Mouse (Mus musculus): ENCODE measurements around the gene Wdsub1. TPM values are rescaled to one million over a fixed set of nuclear protein-coding genes. Genes with fewer than 3 reads are reported as not detected.

The Wdsub1 gene
- total RNA-seq, 2 experiments from 2014 or later = 6.3 to 9.2 TPM

DNA sequence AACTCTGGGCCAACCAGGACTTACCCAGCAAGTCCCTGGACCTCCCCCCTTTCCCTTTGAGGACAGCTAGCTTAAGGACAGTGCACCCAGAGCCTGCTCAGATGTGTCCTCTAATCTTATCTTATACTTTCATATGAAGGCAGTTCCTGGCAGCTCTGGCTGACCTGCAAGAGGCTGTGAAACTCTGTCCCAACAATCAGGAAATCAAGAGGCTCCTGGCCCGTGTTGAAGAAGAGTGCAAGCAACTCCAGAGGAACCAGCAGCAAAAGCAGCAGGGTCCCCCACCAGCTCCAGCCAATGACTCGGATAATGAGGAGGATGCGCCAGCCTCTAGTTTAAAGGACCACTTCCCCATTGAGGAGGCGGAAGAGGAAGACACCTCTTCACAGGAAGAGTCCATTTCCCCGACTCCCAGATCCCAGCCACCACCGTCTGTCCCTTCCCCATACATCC lies 39.8 kb downstream of the Wdsub1 start:
- ATAC-seq (replicated peaks; ENCODE audit: poor library complexity, severe bottlenecking) = peak; percentile 59

DNA sequence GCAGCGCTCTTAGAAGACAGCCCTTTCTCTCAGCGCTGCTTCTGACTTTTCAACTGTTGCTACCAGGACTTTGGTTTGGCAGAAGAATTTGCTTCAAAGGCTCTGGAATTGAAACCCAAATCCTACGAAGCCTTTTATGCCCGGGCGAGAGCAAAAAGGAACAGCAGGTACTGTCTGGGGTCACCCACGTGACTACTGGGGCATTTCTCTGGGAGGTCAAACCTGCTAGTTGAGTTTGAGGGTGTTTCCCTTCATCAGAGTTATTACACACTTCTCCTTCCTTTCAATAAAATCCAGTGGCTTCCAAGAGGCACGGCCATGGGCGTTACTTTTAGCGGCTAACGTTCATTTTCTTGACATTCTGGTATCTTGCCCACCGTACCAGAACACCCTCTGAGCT lies 40.4 kb downstream of the Wdsub1 start:
- no peak for ATAC-seq (replicated peaks; ENCODE audit: poor library complexity, severe bottlenecking)

DNA sequence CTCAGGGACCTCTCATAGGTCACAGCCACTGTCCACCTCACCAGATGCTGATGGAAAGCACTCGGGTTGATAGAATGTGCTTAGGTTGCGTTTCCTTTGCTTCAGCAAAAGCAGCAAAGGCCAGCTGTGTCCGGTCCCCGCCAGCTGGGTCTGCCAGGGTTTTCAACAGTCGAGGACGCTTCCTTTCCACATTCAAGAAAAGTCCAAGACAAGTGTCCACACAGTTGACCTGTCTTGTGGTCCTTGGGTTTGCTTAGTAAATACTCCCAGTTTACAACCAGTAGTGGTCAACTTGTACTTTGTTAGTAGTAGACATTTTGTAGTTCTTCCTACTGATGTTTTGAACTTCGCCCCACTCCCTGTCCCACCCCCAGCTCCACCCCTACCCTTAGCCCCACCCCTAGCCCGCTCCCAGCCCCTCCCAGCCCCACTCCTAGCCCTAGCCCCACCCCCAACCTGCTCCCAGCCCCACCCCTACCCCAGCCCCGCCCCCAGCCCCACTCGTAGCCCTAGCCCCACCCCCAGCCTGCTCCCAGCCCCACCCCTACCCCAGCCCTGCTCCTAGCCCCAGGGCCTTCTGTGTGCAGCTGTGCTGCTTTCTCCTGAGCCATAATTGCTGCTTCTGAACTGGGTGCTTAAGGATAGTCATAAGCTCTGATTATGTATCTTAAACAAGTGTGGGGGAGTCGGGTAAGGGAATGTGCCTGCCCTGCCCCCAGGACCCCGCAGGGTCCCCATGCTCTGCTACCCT lies 41.0 kb downstream of the Wdsub1 start:
- ATAC-seq (replicated peaks; ENCODE audit: poor library complexity, severe bottlenecking) = peak; percentile 37; the same call in 1 of the 2 replicates

DNA sequence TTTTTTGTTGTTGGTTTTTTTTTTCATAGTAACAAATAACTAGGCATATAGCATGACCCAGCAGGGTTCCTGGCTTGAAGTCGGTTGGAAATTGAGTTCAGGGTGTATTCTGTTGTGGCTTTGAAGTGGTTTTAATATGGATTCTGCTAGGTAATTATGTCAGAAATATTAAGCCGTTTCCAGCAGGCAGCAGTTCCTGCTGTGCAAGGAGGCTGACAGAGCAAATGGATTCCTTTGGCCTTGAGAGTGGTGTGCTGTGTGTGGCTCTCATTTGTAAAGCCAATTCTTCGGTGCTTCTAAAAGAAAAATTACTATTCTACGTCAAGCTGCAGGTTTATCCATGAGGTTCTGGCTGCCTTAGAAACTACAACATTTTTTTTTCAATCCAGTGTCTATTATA lies 42.2 kb downstream of the Wdsub1 start:
- ATAC-seq (replicated peaks; ENCODE audit: poor library complexity, severe bottlenecking) = no peak

DNA sequence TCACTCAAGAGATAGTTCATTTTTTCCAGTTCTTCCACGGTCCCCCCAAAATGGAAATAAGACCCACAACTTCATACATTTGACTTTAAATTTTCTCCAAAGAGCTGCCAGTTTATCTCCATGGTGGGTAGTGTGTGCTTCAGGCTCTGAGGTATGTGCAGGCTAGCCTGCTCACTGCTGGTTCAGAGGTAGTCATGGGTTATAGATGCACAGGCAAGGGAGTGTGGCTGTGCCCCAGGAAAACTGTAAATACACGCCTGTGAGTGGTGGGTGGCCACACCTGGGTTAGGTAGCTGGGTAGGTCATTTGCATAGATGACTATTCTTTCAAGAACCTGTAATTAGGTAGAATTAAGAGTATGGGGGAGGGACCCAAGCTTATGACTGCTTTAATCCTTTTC lies 42.6 kb downstream of the Wdsub1 start:
- no peak for ATAC-seq (replicated peaks; ENCODE audit: poor library complexity, severe bottlenecking)

DNA sequence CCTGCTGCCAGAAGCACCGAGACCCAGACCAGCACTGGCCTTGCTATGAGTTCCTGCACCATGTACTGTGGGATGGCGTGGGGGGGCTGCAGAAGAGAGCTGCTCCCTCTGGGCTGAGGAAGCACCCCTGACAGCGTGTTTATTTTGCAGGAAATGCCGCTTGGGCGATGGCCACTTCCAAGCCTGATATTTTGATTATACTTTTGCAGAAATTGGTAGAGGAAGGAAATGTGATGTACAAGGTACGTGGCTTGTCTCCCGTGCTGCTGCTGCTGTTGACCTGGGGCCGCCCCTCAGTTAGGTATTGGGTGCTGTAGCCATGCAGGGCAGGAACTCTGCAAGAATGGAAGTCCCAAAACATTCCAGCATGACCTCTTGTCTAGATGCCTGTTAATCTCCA lies 43.6 kb downstream of the Wdsub1 start:
- no peak for ATAC-seq (replicated peaks; ENCODE audit: poor library complexity, severe bottlenecking)

DNA sequence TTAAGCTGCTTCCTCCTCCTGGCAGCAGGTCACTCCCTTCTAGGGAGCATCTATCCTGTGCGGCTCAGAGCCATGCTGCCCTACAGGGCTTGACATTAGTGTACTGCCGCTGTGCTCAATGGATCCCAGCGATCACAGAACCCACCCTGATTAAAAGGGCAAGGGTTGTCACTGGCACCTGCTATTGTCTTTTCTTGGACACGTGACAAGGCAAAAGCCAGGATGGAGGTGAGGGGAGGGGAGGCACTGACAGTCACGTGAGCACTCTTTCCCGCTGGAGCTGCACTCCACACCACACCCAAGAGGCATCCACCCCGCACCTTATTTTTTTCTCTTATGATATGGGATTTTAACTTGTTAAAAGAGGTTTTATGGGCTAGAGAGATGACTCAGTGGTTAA lies 50.6 kb downstream of the Wdsub1 start:
- ATAC-seq (replicated peaks; ENCODE audit: poor library complexity, severe bottlenecking) = no peak

DNA sequence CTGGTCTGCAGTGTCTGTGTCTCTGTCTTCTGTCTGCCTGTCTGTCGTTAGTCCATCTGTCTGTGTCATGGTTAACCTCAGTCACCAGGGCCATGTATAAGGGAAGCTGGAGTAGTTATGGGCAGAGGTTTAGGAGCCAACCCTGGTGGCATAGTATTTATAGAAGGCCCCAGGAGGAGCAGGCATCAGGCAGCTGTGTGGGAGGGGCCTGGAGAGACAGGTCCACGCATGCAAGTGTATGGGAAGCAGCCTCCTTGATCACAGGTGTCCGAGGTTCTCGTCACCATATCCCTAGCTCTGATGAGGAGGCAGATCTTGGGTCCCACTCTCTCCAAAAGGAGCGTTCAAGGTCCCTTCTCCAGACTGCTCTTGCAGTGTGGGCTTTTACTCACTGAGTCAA lies 51.5 kb downstream of the Wdsub1 start:
- ATAC-seq (replicated peaks; ENCODE audit: poor library complexity, severe bottlenecking) = no peak

DNA sequence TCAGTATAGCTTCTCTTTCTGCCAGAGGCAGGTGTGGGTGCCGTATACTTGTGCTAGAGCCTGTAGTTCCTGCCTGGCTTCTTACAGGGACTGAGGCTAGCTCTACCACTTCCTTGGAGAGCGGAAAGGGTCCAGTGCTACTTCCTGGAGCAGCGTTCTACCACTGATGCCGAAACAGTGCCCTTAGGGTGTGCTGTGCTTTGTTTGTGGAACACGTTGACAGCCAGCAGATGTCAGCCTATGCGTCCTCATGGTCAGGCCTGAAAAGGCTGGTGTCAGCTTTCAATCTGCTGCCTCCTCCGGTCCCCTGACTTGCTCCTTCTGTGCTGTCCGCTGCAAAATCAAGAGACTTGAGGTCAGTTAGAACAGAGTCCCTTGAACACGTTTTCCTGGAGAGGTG lies 52.2 kb downstream of the Wdsub1 start:
- ATAC-seq (replicated peaks; ENCODE audit: poor library complexity, severe bottlenecking) = no peak

DNA sequence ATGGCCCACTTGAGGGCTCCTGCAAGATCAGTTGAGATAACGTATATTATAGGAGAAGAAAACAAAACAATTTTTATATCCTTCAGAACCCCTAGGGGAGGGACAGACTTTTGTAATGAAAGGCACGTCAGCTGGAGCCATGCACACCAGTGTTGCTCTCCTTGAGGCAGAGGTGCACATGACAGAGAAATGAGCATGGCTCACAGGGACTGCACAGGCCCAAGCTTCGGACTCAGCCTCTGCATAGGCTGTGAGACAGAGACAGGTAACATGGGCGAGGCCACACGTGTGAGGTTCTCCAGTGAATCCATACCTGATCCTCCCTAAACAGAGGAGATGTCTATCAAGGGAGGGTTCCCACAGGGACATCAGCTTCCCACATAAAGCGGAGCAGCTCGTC lies 52.7 kb downstream of the Wdsub1 start:
- ATAC-seq (replicated peaks; ENCODE audit: poor library complexity, severe bottlenecking) = no peak

DNA sequence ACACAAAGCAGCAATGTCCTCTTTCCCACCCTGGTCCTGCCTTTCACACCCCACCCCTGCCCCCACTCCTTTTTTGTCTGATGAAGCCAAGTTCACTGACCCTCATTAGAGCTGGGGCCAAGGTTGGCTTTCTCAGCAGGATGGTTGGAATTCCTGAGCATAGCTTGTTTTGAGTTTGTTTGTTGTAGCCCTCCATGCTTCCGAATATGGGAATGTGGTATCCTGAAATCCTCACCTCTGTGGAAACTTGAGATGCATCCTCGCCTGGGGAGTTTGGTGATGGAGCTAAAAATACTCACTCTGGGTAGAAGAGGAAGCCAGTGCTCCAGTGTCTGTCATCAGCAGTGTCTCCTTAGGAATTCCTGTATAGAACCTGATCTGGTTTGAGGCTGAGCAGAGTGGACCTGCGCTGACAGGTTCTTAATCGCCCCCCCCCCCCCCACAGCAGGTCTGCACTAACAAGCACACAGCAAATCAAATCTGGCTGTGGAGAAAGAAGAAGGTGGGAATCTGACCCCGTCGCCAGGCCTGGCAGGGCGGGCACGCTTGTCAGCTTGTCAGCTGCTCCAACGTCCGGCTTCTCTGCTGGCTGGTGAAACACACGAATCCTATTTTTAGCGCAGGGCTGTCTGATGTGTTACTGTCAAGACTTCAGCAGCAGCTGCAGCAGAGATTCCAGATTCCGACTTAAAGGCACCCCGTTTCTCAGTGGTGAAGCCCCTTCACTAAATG lies 53.4 kb downstream of the Wdsub1 start:
- ATAC-seq (replicated peaks; ENCODE audit: poor library complexity, severe bottlenecking) = no peak

DNA sequence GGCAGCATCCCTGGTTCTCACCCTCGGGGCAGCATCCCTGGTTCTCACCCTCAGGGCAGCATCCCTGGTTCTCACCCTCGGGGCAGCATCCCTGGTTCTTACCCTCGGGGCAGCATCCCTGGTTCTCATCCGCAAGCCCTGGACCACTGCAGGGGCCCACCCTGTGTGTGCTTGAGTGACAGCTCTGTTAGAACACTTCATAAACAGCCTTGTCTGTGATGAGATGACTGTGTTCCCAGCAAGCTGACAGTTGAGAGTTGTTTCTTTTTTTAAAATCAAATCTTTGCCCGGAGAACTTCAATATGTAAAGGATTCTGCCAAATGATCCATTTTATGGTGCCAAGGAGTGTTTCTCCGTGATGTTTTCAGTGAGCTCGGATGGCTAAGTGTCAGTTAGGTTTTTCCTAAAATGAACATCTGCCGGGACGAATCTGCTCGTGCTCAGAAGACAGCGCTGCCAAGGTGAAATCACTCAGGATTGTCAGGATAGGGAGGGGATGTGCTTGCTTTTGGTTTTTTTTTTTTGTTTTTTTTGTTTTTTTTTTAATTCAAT lies 54.2 kb downstream of the Wdsub1 start:
- ATAC-seq (replicated peaks; ENCODE audit: poor library complexity, severe bottlenecking) = no peak

DNA sequence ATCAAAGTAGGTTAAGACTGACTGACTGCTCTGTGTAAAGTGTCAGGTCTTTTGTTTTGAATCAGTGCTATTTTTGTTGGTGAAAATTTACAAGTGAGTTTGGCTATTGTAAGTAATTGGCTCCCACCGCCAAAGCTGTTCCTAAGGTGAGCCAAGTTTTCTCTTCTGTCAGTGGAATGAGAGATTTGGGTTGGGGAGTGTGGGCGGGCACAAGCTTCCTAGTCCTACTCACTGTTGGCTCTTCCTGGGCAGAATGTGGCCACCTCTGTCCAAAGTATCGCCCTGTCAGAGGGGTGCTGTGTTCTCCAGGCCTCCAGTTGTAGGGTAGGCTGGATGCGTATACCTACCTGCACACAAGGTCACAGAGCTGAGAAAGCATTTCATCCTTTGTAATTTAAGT lies 57.0 kb downstream of the Wdsub1 start:
- no peak for ATAC-seq (replicated peaks; ENCODE audit: poor library complexity, severe bottlenecking)

DNA sequence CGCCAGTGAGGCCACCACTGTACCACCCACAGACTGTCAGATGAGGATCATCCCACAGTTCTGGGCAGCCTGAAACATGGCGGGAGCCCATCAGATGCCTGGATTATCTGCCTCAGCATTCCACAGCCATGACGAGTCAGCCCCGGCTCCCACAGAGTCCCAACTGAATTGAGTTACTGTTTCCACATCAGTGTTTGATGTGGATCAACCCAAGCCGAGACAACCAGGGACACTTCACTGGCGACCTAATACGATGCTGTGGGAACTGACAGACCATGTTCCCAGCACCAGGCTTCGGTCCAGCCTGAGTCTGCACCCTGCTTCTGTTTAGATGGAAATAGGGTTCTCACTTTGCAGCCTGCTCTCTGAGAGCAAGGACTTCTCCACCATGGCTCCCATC lies 58.1 kb downstream of the Wdsub1 start:
- no peak for ATAC-seq (replicated peaks; ENCODE audit: poor library complexity, severe bottlenecking)

DNA sequence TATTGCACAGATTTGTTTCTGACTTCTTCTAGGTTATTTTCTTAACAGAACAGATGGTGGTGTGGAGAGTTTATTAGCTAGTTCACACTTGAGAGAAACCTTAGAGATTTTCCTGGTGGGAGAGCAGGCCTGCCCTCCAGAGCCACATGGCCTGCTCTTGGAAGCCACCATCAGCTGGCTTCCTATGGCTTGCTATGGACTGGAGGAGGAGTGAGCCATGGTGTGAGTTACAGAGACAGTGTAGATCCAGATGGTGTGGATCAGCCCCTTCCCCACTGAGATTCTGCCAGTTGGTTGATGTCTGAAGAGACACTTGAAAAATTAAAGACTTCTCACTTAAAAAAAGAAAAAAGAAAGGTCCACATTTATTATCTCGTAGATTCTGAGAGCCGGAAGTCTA lies 61.3 kb downstream of the Wdsub1 start:
- ATAC-seq (replicated peaks; ENCODE audit: poor library complexity, severe bottlenecking) = no peak

DNA sequence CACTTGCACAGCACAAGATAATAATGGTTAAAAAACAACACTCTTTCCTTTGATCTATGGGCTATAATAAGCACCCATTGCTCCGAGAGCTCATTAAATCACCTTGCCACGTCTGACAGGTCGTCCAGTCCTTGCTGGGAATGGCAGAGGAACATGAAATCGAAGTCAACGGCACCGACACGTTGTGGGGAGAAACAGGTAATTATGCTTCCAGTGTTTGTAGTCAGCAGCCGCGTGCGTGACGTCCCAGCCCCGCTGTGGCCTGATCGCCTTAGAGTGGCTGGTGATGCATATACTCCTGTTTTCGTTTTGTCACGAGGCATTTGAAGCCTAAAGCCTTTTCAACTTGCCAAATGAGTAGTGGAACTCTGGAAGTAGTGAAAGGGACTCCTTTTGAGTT lies 62.3 kb downstream of the Wdsub1 start:
- ATAC-seq (replicated peaks; ENCODE audit: poor library complexity, severe bottlenecking) = no peak

DNA sequence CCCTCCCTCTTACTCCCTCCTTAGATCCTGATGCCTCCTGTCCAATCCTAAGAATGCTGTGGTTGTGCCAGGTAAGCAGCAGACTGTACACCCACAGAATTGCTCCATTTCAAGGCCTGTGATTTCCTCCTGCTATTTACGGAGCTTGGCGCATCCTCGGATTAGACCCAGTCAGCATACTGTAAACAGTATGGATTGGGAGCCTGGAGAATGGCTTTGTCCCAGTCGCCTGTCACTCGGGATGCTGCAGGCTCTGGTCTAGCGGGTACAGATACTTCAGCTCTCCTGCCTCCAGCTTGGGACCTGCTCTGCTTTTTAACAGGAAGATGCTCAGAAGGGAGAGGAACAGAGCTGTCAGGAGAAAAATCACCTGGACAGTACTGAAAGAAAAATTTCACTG lies 63.0 kb downstream of the Wdsub1 start:
- no peak for ATAC-seq (replicated peaks; ENCODE audit: poor library complexity, severe bottlenecking)

DNA sequence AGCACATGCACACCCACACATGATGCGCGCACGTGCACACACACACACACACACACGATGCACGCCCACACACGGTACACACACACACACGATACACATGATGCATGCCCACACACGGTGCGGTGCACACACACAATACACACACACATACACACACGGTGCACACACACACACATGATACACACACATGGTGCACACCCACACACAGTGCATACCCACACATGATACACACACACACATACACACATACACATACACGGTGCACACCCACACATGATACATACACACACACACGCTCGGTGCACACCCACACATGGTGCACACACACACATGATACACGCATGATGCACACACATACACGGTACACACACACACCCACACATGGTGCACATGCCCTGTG lies 63.7 kb downstream of the Wdsub1 start:
- ATAC-seq (replicated peaks; ENCODE audit: poor library complexity, severe bottlenecking) = no peak

DNA sequence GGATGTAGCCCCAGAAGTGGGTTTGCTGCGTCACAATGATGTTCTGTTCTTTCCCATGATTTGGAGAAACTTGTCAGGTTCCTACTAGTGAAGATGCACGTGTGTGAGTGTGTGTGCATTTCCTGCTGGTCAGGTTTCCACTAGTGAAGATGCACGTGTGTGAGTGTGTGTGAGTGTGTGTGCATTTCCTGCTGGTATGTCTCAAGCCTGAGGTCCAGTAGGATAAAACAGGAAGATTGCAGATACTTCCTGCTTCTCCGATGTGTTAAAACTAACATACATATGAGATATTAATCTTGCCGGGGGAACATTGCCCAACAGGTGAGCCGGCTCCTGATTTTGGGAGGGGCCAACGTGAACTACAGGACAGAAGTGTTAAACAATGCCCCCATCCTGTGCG lies 67.4 kb downstream of the Wdsub1 start:
- peak; percentile 78 for ATAC-seq (replicated peaks; ENCODE audit: poor library complexity, severe bottlenecking)

DNA sequence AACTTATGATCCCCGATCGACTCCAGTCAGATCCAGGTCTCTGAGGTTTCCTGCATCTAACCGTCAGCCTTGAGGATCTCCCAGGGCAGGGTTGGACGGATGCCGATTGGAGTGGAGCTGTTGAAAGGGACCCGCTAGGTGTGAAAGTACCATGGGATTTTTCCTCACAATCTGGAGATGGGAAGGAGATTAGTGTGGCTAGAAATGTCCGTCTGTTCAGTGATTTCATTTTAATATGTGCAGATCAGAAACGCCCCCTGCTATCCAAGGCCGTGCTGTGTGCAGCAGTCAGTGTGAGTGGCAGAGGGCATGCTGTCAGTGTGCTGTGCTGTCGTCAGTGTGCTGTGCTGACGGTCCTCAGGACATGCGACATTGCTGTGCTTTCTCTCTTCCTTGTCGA lies 68.9 kb downstream of the Wdsub1 start:
- ATAC-seq (replicated peaks; ENCODE audit: poor library complexity, severe bottlenecking) = no peak

DNA sequence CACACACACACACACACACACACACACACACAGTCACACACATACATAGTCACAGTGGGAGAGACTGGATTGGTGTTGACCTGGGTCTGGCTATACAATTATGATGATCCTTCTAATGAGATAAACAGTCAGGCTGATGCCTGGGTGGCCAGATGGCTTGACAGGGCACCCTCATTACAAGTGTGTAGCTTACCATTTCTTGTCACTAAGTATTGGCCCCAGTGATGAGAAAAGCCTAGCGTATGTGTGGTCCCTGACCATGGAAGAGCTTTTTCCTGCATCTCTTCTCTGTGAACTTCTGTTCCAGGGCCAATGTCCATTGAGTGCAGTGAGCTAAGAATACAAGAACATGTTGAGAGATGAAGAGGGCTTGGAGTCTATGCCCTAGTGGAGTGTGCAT lies 69.8 kb downstream of the Wdsub1 start:
- ATAC-seq (replicated peaks; ENCODE audit: poor library complexity, severe bottlenecking) = no peak

DNA sequence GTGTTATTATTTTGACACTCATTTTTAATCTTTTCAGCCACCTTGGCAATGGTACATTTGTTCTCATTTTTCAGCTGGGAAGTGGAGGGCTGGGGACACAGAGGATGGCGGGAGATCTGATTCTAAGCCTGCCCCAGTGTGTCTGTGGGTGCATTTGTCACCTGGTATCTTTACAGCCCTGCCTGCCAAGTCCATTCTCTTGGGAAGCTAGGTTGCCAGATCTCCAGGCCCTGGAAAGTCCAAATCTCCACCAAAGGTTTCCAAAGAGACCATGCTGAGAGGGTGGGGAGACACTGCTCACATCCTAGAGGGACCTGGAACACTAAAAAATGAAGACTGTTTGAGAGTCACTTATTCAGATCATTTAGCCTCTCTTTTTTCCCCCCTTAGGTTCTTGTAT lies 71.1 kb downstream of the Wdsub1 start:
- no peak for ATAC-seq (replicated peaks; ENCODE audit: poor library complexity, severe bottlenecking)

Data from granulocyte monocyte progenitor cell, adult 5-6 weeks (primary cell).